Mouse (Mus musculus) cerebellum, adult 18-20 months (tissue): ENCODE measurements at regions not wholly inside any gene's neighbourhood (a gene's known extent, or its start where the extent isn't known, plus 50 kb on each side); places are given as distances from the start of the nearest gene placed in this dataset.
A peak's percentile ranks its signal among the peaks of the same experiment; 100 is the strongest.

ENCODE experiments used
- DNase-seq, 2 experiments: peaks; one replicate each; pipeline ENCODE4 v3.0.0; 2021

GRCm38 (mm10) chr8:118028061-118028850 is 226.5 kb upstream of the Mphosph6 start:
- DNase-seq: no peak

GRCm38 (mm10) chr8:118023451-118023850 is 221.7 kb upstream of the Mphosph6 start:
- no peak for DNase-seq

DNA sequence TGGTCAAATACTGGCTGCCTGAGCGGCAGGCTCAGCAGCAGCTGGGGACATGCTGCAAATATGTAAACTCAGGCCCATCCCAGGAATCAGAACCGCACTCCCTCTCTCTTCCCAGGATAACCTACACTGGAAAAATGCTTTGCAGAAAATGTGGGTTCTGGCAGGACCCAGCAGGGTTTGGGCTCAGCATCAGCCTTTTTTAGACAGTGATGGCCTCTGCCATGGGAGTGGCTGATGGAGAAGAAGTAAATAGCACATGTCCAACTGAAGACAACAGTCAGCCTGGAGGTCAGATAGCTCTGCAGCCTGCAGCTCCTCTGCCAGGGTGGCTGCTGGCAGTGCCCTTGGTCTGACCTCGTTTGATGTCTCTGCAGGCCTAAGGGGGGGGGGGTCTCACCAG is 220.2 kb upstream of the Mphosph6 start:
- no peak for DNase-seq

- DNase-seq: no peak
Measured at GRCm38 (mm10) chr8:118017261-118017660, 215.5 kb upstream of the Mphosph6 start.

- no peak for DNase-seq
Measured at GRCm38 (mm10) chr8:118005186-118005585, 203.4 kb upstream of the Mphosph6 start.

- DNase-seq: no peak
Measured at GRCm38 (mm10) chr8:118004391-118004851, 202.7 kb upstream of the Mphosph6 start.

- no peak for DNase-seq
Measured at GRCm38 (mm10) chr8:118001138-118001537, 199.4 kb upstream of the Mphosph6 start.

GRCm38 (mm10) chr8:117991826-117992225 is 190.1 kb upstream of the Mphosph6 start:
- DNase-seq: no peak

DNA sequence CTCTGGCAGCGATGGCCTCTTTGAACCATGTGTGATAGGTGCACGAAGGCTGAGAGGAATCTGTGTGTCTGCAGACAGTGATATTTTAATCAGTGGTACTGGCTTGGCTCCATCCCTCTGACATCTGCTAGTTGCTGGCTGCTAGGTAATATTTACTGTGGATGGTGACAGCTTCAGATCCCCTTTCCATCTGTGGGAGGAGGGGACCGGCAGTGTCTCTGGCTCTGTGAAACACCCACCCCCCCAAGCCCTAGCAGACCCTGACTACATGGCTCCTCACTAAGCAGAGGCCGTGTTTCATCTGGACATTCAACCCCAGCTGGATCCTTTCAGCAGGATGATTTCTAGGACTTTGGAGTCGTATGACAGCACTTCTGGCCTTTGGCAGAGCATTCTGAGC is 187.0 kb upstream of the Mphosph6 start:
- DNase-seq: no peak

DNA sequence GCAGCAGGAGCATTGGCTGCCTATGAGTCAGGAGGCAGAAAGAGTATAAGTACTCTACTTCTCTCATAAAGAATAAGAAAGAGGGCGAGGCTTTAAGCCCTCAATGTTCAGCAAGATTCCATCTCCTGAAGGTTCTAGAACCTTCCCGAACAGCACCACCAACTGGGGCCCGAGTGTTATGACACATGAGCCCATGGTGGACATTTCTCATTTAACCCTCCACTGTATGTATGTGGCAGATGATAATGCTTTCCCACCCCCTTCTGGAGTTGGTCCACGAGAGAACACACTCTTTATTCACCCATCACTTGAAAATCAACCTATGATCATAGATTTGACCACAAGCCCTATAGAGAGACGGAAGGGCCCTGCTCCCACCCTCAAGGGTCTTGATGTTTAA is 166.6 kb upstream of the Mphosph6 start:
- DNase-seq: no peak

DNA sequence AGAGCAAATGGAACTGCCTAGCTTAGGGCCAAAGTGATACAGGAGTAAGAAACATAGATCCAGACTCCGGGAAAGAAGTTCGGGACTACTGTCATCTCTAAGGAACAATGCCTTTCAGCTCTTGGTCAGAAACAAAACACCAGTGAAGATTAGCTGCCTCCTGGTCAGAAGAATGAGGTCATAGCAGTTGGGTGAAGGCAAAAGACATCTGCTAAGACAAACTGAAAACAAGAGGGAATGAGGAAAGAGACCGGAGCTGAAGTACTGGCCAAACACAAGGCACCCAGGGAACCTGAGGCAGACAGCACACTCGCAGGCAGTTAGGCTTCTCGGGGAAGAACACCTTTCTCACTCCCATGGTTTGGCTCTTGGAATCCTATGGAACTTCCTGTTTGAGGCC is 164.8 kb upstream of the Mphosph6 start:
- no peak for DNase-seq

DNA sequence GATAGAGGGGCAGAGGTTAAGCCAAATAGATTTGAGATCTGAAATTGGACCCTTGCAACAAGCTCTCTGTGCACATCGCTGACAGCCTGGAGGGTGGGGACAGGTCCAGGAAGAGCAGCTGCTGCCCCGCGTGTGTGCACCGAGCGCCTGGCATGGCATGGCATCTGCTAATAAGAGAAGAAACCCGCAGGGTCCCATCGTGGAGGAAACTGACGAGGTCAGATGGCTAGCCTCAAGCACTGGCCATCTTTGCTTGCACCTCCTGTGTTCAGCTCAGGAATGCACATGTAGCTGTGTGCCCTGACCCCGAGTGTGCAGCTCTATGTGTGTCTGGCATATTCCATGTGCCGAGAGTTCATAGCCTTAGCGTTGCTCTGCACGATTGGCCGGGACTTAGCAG is 161.7 kb upstream of the Mphosph6 start:
- DNase-seq: peak; percentile 54

GRCm38 (mm10) chr8:117962666-117963065 is 160.9 kb upstream of the Mphosph6 start:
- DNase-seq: peak; percentile 37 to 44

GRCm38 (mm10) chr8:117959501-117959900 is 157.8 kb upstream of the Mphosph6 start:
- DNase-seq: no peak

DNA sequence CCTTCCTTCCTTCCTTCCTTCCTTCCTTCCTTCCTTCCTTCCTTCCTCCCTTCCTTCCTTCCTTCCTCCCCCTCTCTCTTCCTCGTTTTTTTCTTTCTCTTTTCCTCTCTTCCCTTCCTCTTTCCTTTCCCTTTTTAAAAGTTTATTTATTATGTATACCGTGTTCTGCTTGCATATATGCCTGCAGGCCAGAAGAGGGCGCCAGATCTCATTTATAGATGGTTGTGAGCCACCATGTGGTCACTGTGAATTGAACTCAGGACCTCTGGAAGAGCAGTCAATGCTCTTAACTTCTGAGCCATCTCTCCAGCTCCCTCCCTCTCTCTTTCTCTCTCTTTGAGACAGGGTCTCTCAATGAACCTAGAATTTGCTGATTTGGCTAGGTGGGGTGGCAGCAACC is 157.2 kb upstream of the Mphosph6 start:
- DNase-seq: no peak

GRCm38 (mm10) chr8:117951656-117952055 is 149.9 kb upstream of the Mphosph6 start:
- DNase-seq: no peak

- DNase-seq: no peak
Measured at GRCm38 (mm10) chr8:117946540-117946939, 144.8 kb upstream of the Mphosph6 start.

DNA sequence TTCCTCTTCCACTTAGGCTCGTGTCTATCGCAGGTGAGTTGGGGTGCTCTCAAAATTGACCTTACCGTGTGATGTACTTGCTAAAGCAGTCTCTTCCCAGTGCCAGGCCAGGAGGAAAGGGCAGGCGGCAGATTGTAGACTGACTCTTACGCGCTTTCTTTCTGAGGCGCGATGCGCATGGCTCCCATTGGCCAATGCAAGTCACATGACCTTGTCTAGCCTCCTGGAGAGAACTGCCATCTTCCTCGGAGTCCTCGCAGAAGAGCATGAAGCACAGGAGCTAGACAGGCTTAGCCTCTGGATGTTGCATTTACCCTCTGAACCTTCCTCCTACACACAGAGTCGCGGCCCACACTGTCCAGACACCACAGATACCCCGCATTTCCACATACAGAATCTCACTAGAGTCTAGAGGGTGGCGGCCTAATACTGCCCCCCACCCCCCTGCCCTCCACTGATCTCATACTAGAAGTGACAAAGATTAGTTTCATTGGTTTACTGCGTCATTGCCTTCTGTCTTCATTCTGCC is 132.9 kb upstream of the Mphosph6 start:
- DNase-seq: no peak

DNA sequence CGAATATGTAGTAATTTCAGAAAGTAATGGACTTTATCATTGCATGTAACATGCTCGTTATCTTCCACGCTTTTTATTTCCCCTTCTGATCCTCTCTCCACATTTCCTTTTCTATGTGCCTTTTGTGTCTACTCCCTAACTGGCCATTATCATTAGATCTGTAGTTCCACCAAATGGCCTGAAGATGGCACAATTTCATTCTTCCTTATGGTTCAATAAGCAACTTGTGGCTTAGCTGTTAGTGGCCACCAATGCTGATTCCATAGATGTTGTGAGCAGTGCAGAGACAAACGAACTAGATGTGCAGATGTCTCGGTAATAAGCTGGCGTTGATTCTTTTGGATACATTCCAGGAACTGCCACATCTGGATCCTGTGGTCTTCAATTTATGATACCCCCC is 128.9 kb upstream of the Mphosph6 start:
- peak; percentile 27 to 42 for DNase-seq

DNA sequence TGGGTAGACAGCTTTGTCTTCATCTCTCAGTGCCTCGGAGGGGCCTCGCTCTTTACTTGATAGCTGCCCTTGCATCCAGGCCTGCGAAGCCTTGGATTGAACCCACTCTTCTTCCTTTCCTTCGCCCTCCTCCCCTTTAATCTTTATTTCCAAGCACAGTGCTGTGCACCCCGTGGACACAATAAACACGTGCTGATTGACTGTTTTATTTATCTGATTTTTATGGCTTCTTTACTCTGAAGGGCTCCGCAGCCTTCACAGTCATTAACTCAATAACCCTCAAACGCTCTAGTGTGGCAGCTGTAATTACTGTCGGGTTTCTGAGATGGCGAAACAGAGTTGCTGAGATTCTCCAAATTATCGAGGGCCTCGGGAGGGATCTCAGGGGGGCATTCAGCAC is 127.9 kb upstream of the Mphosph6 start:
- no peak for DNase-seq

GRCm38 (mm10) chr8:117923296-117923695 is 121.6 kb upstream of the Mphosph6 start:
- DNase-seq: no peak

- no peak for DNase-seq
Measured at GRCm38 (mm10) chr8:117903052-117903451, 101.3 kb upstream of the Mphosph6 start.

GRCm38 (mm10) chr8:117899892-117900291 is 98.1 kb upstream of the Mphosph6 start:
- DNase-seq: no peak

DNA sequence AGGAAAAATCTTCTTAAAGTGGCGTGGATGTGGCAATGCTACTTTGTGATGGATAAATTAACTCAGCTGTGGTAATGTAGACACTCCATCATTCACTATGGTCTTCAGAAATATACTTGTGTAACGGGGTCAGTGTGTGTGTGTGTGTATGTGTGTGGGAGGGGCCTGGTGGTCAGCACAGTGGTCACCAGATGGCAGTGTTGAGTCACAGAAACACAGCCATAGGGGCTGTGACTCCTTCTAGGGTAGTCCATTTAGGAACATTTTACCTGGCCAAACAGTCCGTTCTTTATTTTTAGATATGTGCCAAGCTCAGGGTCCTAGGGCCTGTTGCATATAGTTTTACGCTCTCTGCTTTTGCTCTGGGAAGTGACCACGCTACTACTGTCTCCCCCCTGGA is 96.3 kb upstream of the Mphosph6 start:
- DNase-seq: no peak

- DNase-seq: no peak
Measured at GRCm38 (mm10) chr8:117894861-117895260, 93.1 kb upstream of the Mphosph6 start.
